ENCODE assay signal across 9 mouse cellular contexts in the genomic region with DNA sequence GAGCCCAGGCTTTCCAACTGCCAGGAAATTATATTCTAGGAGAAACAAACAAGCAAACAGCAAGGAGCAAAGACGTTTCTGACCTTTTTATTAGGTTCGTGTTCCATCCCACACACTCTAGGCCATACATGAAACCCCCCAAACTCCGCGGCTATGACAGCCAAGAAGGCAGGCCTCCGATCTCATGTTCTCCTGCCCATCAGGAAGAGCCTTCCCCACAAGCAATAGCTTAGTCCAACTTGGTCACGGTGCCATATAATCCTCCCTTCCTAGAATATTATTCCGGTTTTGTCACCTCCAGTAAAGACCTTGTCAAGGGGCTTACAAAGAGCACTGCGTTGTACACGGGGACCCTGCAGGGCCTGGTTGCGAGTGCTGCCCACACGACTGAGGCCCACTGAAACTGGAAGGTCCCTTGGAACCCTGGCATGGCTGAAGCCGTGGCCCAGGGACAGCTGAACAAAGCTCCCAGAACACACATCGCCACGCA. TPM values are rescaled to one million over a fixed set of nuclear protein-coding genes. Genes with fewer than 3 reads are reported as not detected.
DNase-seq lines count a peak whose midpoint lies in the region; ATAC-seq and TF ChIP-seq lines count a peak whose summit lies in the region.
"Had no signal": no experiment of that assay in that cellular context is flagged by ENCODE, and none has a peak within 500 bp of the region (broad histone marks: within the 10 kb centered on the region; RNA-seq: fewer than 3 reads in every experiment).

No protein-coding gene starts in this region.

- peak overlapping the region; percentile 85 for H3K4me2 ChIP-seq in intestine, postnatal 0 days (replicated peaks; ENCODE audit: low read depth)
- peak overlapping the region; percentile 57 for H3K4me2 ChIP-seq in neural tube, embryonic 15.5 days

- peaks cover 100% of the 10 kb centered on the region for H3K27me3 ChIP-seq in forebrain, embryonic 10.5 days (ENCODE audit: poor library complexity, severe bottlenecking)
- peaks cover 86% of the 10 kb centered on the region for H3K27me3 ChIP-seq in intestine, postnatal 0 days (replicated peaks; ENCODE audit: control insufficient read depth, insufficient read depth, low read length)
- peaks cover 96% of the 10 kb centered on the region for H3K27me3 ChIP-seq in neural tube, embryonic 15.5 days (replicated peaks)

- no peaks in the 10 kb centered on the region; the same call in none of the 2 replicates for H3K4me1 ChIP-seq in lung, adult 2 months (ENCODE audit: control insufficient read depth, insufficient read depth, low read length)
- peaks cover 53% of the 10 kb centered on the region for H3K4me1 ChIP-seq in forebrain, embryonic 10.5 days
- H3K4me1 ChIP-seq in intestine, postnatal 0 days (replicated peaks; ENCODE audit: control insufficient read depth, insufficient read depth, low read length) = no peaks in the 10 kb centered on the region
- peaks cover 36% of the 10 kb centered on the region for H3K4me1 ChIP-seq in neural tube, embryonic 15.5 days

- TF ChIP-seq CTCF in lung, adult 2 months (IDR thresholded peaks at IDR 0.05; ENCODE audit: insufficient read depth, low read length) = no peak
- TF ChIP-seq CTCF in intestine, postnatal 0 days (IDR thresholded peaks at IDR 0.05; ENCODE audit: low read depth) = no peak

- no peak overlapping the region for H3K27ac ChIP-seq in forebrain, embryonic 10.5 days
- no peak overlapping the region for H3K27ac ChIP-seq in intestine, postnatal 0 days (ENCODE audit: low read depth, low read length)
- H3K27ac ChIP-seq in neural tube, embryonic 15.5 days (replicated peaks) = no peak overlapping the region

- peak overlapping the region; percentile 77 for H3K4me3 ChIP-seq in lung, adult 2 months (replicated peaks; ENCODE audit: extremely low read depth, low read depth, low read length)
- peak overlapping the region; percentile 55 for H3K4me3 ChIP-seq in forebrain, embryonic 10.5 days
- peak overlapping the region; percentile 64 for H3K4me3 ChIP-seq in intestine, postnatal 0 days (ENCODE audit: low read depth, low read length)
- peak overlapping the region; percentile 45 for H3K4me3 ChIP-seq in neural tube, embryonic 15.5 days (replicated peaks)

- no peak for TF ChIP-seq POLR2A in lung, adult 2 months (IDR thresholded peaks at IDR 0.05; ENCODE audit: borderline replicate concordance, extremely low read depth, low read depth, low read length)

- H3K9ac ChIP-seq in intestine, postnatal 0 days (ENCODE audit: low read depth, low read length) = peak overlapping the region; percentile 73
- H3K9ac ChIP-seq in neural tube, embryonic 15.5 days (replicated peaks) = 0 out of 2 replicates have a peak overlapping the region, but pooled peaks have one; percentile 6

- no peaks in the 10 kb centered on the region for H3K36me3 ChIP-seq in forebrain, embryonic 10.5 days (replicated peaks)
- no peaks in the 10 kb centered on the region for H3K36me3 ChIP-seq in intestine, postnatal 0 days (ENCODE audit: control insufficient read depth, insufficient read depth)
- H3K36me3 ChIP-seq in neural tube, embryonic 15.5 days = no peaks in the 10 kb centered on the region

- no peak for ATAC-seq in intestine, postnatal 0 days
- no peak for ATAC-seq in neural tube, embryonic 15.5 days (ENCODE audit: low FRiP score)

- 27% methylated on average over 14 of the region's 14 CpGs for WGBS in lung, adult 2 months
- under 1% methylated on average over 14 of the region's 14 CpGs for WGBS in forebrain, embryonic 10.5 days
- 11% methylated on average over 14 of the region's 14 CpGs for WGBS in intestine, postnatal 0 days
- 4% methylated on average over 14 of the region's 14 CpGs for WGBS in neural tube, embryonic 15.5 days

- H3K9me3 ChIP-seq in forebrain, embryonic 10.5 days = no peaks in the 10 kb centered on the region
- H3K9me3 ChIP-seq in intestine, postnatal 0 days (ENCODE audit: control insufficient read depth) = no peaks in the 10 kb centered on the region
- H3K9me3 ChIP-seq in neural tube, embryonic 15.5 days (replicated peaks) = no peaks in the 10 kb centered on the region

- no peak for DNase-seq in lung, adult 2 months
- no peak for DNase-seq in lung, postnatal 14 days
- peak; percentile 35 for DNase-seq in forebrain, embryonic 10.5 days (ENCODE audit: extremely low spot score, low spot score)
- DNase-seq in ovary, postnatal 14 days (ENCODE audit: low spot score) = no peak
- no peak for DNase-seq in right cerebral cortex, postnatal 4 days
- no peak for DNase-seq in cerebellum, postnatal 25 days
- DNase-seq: layer of hippocampus, postnatal 36 days had no signal

RNA-seq across cellular contexts. Expression of gene Foxf2, which starts 3.1 kb away (rescaled TPM):
- polyA plus RNA-seq in lung, adult 2 months (2012; rRNA removed) = 64.7 and 69.8 TPM in 2 replicates
- 3.5 and 3.9 TPM in 2 replicates for polyA plus RNA-seq in forebrain, embryonic 10.5 days (2016; fragmentation: Nextera tagmentation; extraction: Ambion mirVana)
- polyA plus RNA-seq in intestine, postnatal 0 days (2015; fragmentation: Nextera tagmentation; extraction: Ambion mirVana) = 9.3 and 10.6 TPM in 2 replicates
- 4.5 and 6.3 TPM in 2 replicates for polyA plus RNA-seq in neural tube, embryonic 15.5 days (2015; fragmentation: Nextera tagmentation; extraction: Ambion mirVana)
